Mouse (Mus musculus): ENCODE results near the gene Stpg3. TPM values are rescaled to one million over a fixed set of nuclear protein-coding genes. Genes with fewer than 3 reads are reported as not detected.

Stpg3 gene
- polyA plus RNA-seq, 1 experiment from 2014 or later, result not detected

GRCm38 (mm10) chr2:25224766-25225752 lies 10.6 kb upstream of the Stpg3 start:
- H3K36me3 ChIP-seq (replicated peaks), result peaks cover 27% of the 10 kb centered on the region
- peak overlapping the region; percentile 78 for H3K9ac ChIP-seq
- peaks cover 1% of the 10 kb centered on the region; the same call in 1 of the 2 replicates for H3K27me3 ChIP-seq
- WGBS (ENCODE audit: insufficient replicate concordance), result 2% methylated on average over 41 of the region's 41 CpGs
- H3K4me1 ChIP-seq (replicated peaks), result peaks cover 49% of the 10 kb centered on the region
- H3K9me3 ChIP-seq (replicated peaks), result no peaks in the 10 kb centered on the region
- peak; percentile 91 for ATAC-seq (ENCODE audit: insufficient read depth)
- peak overlapping the region; percentile 98 for H3K27ac ChIP-seq (replicated peaks)
- peak overlapping the region; percentile 74 for H3K4me2 ChIP-seq
- peak overlapping the region; percentile 86 for H3K4me3 ChIP-seq (replicated peaks)

- Histone ChIP-seq H3K27me3 (no peaks in the 10 kb centered on the region; the same call in 1 of the 2 replicates), H3K36me3 (replicated peaks) (peaks cover 27% of the 10 kb centered on the region), H3K4me2 (peak within 1 kb of the TSS; percentile 84), H3K27ac (replicated peaks) (peak within 1 kb of the TSS; percentile 100), H3K9ac (peak within 1 kb of the TSS; percentile 95), H3K4me1 (replicated peaks) (peaks cover 49% of the 10 kb centered on the region), H3K9me3 (replicated peaks) (no peaks in the 10 kb centered on the region), H3K4me3 (replicated peaks) (peak within 1 kb of the TSS; percentile 86)
- ATAC-seq (ENCODE audit: insufficient read depth), result no peak
- WGBS (ENCODE audit: insufficient replicate concordance), result under 1% methylated on average over 17 of the region's 17 CpGs
Measured at GRCm38 (mm10) chr2:25224492-25224765, 10.0 kb upstream of the Stpg3 start, which contains the start of gene Tubb4b. Tubb4b (minus strand) TSS chr2:25224702.

- H3K9ac ChIP-seq, result peak overlapping the region; percentile 95
- H3K4me3 ChIP-seq (replicated peaks), result peak overlapping the region; percentile 86
- WGBS (ENCODE audit: insufficient replicate concordance), result under 1% methylated on average over 52 of the region's 53 CpGs
- no peaks in the 10 kb centered on the region for H3K9me3 ChIP-seq (replicated peaks)
- peaks cover 27% of the 10 kb centered on the region for H3K36me3 ChIP-seq (replicated peaks)
- no peaks in the 10 kb centered on the region for H3K27me3 ChIP-seq
- ATAC-seq (ENCODE audit: insufficient read depth), result peak; percentile 76
- peak overlapping the region; percentile 84 for H3K4me2 ChIP-seq
- peaks cover 46% of the 10 kb centered on the region for H3K4me1 ChIP-seq (replicated peaks)
- peak overlapping the region; percentile 100 for H3K27ac ChIP-seq (replicated peaks)
Measured at GRCm38 (mm10) chr2:25223681-25224491, 9.4 kb upstream of the Stpg3 start.

- Histone ChIP-seq H3K9me3 (replicated peaks) (no peaks in the 10 kb centered on the region), H3K9ac (no peak overlapping the region), H3K4me2 (0 out of 2 replicates have a peak overlapping the region, but pooled peaks have one; percentile 36), H3K4me3 (replicated peaks) (peak overlapping the region; percentile 4; the same call in 1 of the 2 replicates), H3K4me1 (replicated peaks) (peaks cover 28% of the 10 kb centered on the region), H3K27ac (replicated peaks) (no peak overlapping the region), H3K36me3 (replicated peaks) (peaks cover 27% of the 10 kb centered on the region), H3K27me3 (no peaks in the 10 kb centered on the region)
- WGBS (ENCODE audit: insufficient replicate concordance), result 68% methylated on average over 5 of the region's 5 CpGs
- ATAC-seq (ENCODE audit: insufficient read depth), result no peak
Measured at GRCm38 (mm10) chr2:25221331-25221772, 6.9 kb upstream of the Stpg3 start.

- H3K4me1 ChIP-seq (replicated peaks), result peaks cover 16% of the 10 kb centered on the region
- H3K9me3 ChIP-seq (replicated peaks), result no peaks in the 10 kb centered on the region
- peaks cover 22% of the 10 kb centered on the region for H3K36me3 ChIP-seq (replicated peaks)
- peaks cover 4% of the 10 kb centered on the region; the same call in 1 of the 2 replicates for H3K27me3 ChIP-seq
- ATAC-seq (ENCODE audit: insufficient read depth), result no peak
- no peak within 1 kb of the TSS for H3K4me2 ChIP-seq
- no peak within 1 kb of the TSS for H3K4me3 ChIP-seq (replicated peaks)
- H3K9ac ChIP-seq, result no peak within 1 kb of the TSS
- no peak within 1 kb of the TSS for H3K27ac ChIP-seq (replicated peaks)
Measured at GRCm38 (mm10) chr2:25218445-25218844, 4.0 kb upstream of the Stpg3 start, which contains the start of gene Fam166a. Fam166a (plus strand) TSS chr2:25218745.

- 48% methylated on average over 2 of the region's 2 CpGs for WGBS (ENCODE audit: insufficient replicate concordance)
- no peak overlapping the region for H3K4me2 ChIP-seq
Measured at GRCm38 (mm10) chr2:25217666-25218065, 3.2 kb upstream of the Stpg3 start.

GRCm38 (mm10) chr2:25213266-25213865 lies 1.1 kb downstream of the Stpg3 start:
- Histone ChIP-seq H3K27ac (replicated peaks) (no peak overlapping the region), H3K4me1 (replicated peaks) (peaks cover 24% of the 10 kb centered on the region), H3K27me3 (peaks cover 4% of the 10 kb centered on the region; the same call in 1 of the 2 replicates), H3K4me3 (replicated peaks) (no peak overlapping the region), H3K36me3 (replicated peaks) (peaks cover 14% of the 10 kb centered on the region), H3K9me3 (replicated peaks) (no peaks in the 10 kb centered on the region), H3K4me2 (no peak overlapping the region), H3K9ac (no peak overlapping the region)
- 66% methylated on average over 23 of the region's 23 CpGs for WGBS (ENCODE audit: insufficient replicate concordance)
- ATAC-seq (ENCODE audit: insufficient read depth), result no peak

More at GRCm38 (mm10) chr2:25217666-25218065, 3.2 kb upstream of the Stpg3 start:
- peaks cover 15% of the 10 kb centered on the region for H3K36me3 ChIP-seq (replicated peaks)
- no peak for ATAC-seq (ENCODE audit: insufficient read depth)
- H3K9ac ChIP-seq, result no peak overlapping the region
- H3K9me3 ChIP-seq (replicated peaks), result no peaks in the 10 kb centered on the region
- H3K27me3 ChIP-seq, result peaks cover 4% of the 10 kb centered on the region; the same call in 1 of the 2 replicates
- H3K4me3 ChIP-seq (replicated peaks), result no peak overlapping the region
- no peak overlapping the region for H3K27ac ChIP-seq (replicated peaks)
- peaks cover 8% of the 10 kb centered on the region for H3K4me1 ChIP-seq (replicated peaks)

GRCm38 (mm10) chr2:25211121-25211670 lies 3.2 kb downstream of the Stpg3 start, which contains the start of gene Nelfb:
Nelfb (minus strand) TSS chr2:25211489.
- H3K27me3 ChIP-seq, result peaks cover 4% of the 10 kb centered on the region; the same call in 1 of the 2 replicates
- peaks cover 35% of the 10 kb centered on the region for H3K36me3 ChIP-seq (replicated peaks)
- H3K4me2 ChIP-seq, result peak within 1 kb of the TSS; percentile 85
- peak within 1 kb of the TSS; percentile 87 for H3K27ac ChIP-seq (replicated peaks)
- H3K9ac ChIP-seq, result peak within 1 kb of the TSS; percentile 96
- H3K4me3 ChIP-seq (replicated peaks), result peak within 1 kb of the TSS; percentile 95
- H3K9me3 ChIP-seq (replicated peaks), result no peaks in the 10 kb centered on the region
- H3K4me1 ChIP-seq (replicated peaks), result peaks cover 27% of the 10 kb centered on the region
- WGBS (ENCODE audit: insufficient replicate concordance), result 0% methylated on average over 44 of the region's 44 CpGs
- peak; percentile 91 for ATAC-seq (ENCODE audit: insufficient read depth)

GRCm38 (mm10) chr2:25210686-25211085 lies 3.8 kb downstream of the Stpg3 start:
- H3K9me3 ChIP-seq (replicated peaks), result no peaks in the 10 kb centered on the region
- WGBS (ENCODE audit: insufficient replicate concordance), result under 1% methylated on average over 24 of the region's 24 CpGs
- peaks cover 4% of the 10 kb centered on the region; the same call in 1 of the 2 replicates for H3K27me3 ChIP-seq
- peaks cover 40% of the 10 kb centered on the region for H3K36me3 ChIP-seq (replicated peaks)
- H3K9ac ChIP-seq, result peak overlapping the region; percentile 96
- H3K4me3 ChIP-seq (replicated peaks), result peak overlapping the region; percentile 95
- H3K27ac ChIP-seq (replicated peaks), result peak overlapping the region; percentile 87
- H3K4me2 ChIP-seq, result peak overlapping the region; percentile 85
- H3K4me1 ChIP-seq (replicated peaks), result peaks cover 27% of the 10 kb centered on the region
- peak; percentile 19 for ATAC-seq (ENCODE audit: insufficient read depth)

- ATAC-seq (ENCODE audit: insufficient read depth), result no peak
- Histone ChIP-seq H3K4me3 (replicated peaks) (no peak overlapping the region), H3K9me3 (replicated peaks) (no peaks in the 10 kb centered on the region), H3K27me3 (no peaks in the 10 kb centered on the region), H3K27ac (replicated peaks) (no peak overlapping the region), H3K9ac (no peak overlapping the region), H3K36me3 (replicated peaks) (peaks cover 71% of the 10 kb centered on the region), H3K4me1 (replicated peaks) (peaks cover 27% of the 10 kb centered on the region), H3K4me2 (no peak overlapping the region)
- 71% methylated on average over 1 of the region's 1 CpGs for WGBS (ENCODE audit: insufficient replicate concordance)
Measured at GRCm38 (mm10) chr2:25207593-25207992, 6.8 kb downstream of the Stpg3 start.

Data from liver, embryonic 15.5 days (tissue).